Mouse (Mus musculus) activated CD4-positive, CD25-positive, alpha-beta regulatory T cell (primary cell): Measurements from ENCODE around the gene Unc5b. TPM values are rescaled to one million over a fixed set of nuclear protein-coding genes. Genes with fewer than 3 reads are reported as not detected.

Experiments
- polyA plus RNA-seq, 2 experiments: library from polyadenylated mRNA; unstranded; fragments of 100-300 nt; shearing (Covaris generic); gene quantifications; one replicate each; pipeline ENCODE4 v1.2.1; 2017

Gene Unc5b
- polyA plus RNA-seq: under 1 TPM; 0.07 to 0.18 TPM

GRCm38 (mm10) chr10:60831379-60831778 lies at the start of gene Unc5b:
TSS of gene Unc5b (minus strand) at chr10:60831581.

GRCm38 (mm10) chr10:60752040-60753020 lies 79.1 kb downstream of the Unc5b start, which contains the start of gene Slc29a3:
TSS of gene Slc29a3 (minus strand) at chr10:60752794.

Other genes with a start within 250 kb of the Unc5b start
- gene Cdh23, start 135.1 kb downstream of the Unc5b start, polyA plus RNA-seq: 10 to 100 TPM in 1 of 2 experiments, 1 to 10 TPM in 1; 7.8 to 11.9 TPM
- 10 to 100 TPM; 11.8 to 13.1 TPM for gene Slc29a3, start 78.8 kb downstream of the Unc5b start, polyA plus RNA-seq